Mouse (Mus musculus): ENCODE measurements around the gene Ccdc40. TPM values are rescaled to one million over a fixed set of nuclear protein-coding genes. Genes with fewer than 3 reads are reported as not detected.

Ccdc40 gene
- total RNA-seq, 2 experiments from 2014 or later, result 4.4 to 11.2 TPM

GRCm38 (mm10) chr11:119207986-119208385, 20.4 kb upstream of the Ccdc40 start:
- no peak for ATAC-seq (replicated peaks; ENCODE audit: poor library complexity)

DNA sequence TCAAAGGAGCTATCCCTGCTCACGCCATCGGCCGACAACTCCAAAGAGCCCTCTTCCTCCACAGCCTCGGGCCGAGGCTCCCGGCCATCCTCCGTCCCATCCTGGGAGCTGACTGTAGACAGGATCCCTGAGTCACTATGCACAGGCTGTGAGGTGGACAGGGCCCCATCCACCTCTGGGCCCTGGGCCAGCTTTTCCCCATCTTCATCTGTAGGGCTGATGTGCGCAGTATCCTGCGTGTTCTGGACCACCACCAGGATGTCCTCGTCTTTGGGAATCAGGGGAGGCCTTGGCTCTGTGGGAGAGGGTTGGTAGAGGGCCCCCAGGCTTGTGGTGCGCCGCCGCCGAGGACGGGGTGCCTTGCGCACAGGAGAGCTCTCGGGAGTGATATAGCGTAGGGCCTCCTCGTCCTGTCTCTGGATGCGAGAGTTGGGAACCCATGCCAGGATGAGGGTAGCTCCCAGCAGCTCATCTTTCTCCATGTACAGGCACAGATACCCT, 19.5 kb upstream of the Ccdc40 start:
- ATAC-seq (replicated peaks; ENCODE audit: poor library complexity), result no peak

DNA sequence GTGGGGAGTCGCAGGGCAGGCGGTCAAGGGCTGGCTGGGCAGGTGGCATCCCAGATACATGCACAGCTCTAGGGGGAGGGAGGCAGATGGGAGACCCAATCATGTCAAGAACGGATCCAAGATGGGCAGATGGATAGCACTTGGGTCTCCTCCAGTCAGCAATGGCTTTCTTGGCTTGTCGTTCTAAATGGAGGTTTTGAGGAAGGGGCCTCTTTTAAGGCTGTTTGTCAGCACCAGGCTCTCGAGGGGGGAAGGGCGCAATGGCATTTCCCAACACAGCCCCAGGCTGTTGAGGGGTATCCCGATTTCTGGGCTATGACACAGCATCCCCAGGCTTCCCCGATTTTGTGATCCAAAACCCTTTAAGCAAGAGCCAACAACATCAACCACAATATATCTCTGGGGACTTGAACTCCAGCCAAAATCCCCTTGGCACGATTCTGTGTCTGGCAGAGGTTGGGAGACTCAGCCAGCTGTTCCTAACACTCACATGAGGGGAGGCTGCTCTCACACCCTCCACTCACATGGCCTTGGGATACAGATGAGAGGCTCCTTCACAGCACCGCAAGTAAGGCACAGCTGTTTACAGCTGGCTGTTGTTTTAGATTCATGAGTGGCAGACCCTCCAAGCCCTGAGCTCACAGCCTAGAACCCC, 18.9 kb upstream of the Ccdc40 start:
- no peak for ATAC-seq (replicated peaks; ENCODE audit: poor library complexity)

DNA sequence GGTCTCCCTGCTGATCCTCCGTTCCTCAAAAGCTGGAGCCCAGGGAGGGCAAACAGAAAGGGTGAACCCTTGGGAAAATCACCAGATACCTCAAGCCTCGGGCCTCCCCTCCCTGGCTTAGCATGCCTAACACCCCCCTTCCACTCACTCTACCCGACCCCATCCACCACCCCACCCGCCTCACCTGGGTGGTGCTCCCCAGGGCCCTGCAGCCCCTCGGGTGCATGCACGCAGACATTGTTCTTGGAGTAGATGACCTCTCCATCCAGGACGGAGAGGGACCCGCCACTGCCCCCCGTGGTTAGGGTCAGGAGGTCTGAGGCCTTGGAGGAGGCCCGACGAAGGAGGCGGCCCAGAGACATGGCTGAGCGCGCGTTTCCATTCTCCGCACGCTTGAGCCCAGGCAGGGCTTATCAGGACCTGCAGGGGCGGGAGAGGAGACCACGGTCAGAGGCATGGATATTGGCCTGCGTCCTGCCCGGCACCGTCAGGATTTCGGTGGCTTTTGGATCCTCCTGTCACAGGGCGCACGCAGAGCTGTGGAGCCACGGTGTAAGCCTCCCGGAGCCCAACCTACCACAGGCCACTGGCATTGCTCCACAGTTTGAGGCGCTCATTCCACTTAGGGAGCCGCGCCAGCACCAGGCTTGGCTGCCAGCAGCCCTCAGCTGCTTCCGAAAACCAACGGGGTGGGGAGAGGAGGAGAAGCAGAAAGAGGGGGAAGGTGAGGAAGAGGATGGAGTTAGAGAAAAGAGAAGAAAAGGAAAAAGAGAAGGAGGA, 17.9 kb upstream of the Ccdc40 start:
- ATAC-seq (replicated peaks; ENCODE audit: poor library complexity), result no peak

GRCm38 (mm10) chr11:119211604-119212309, 16.6 kb upstream of the Ccdc40 start:
- ATAC-seq (replicated peaks; ENCODE audit: poor library complexity), result no peak

DNA sequence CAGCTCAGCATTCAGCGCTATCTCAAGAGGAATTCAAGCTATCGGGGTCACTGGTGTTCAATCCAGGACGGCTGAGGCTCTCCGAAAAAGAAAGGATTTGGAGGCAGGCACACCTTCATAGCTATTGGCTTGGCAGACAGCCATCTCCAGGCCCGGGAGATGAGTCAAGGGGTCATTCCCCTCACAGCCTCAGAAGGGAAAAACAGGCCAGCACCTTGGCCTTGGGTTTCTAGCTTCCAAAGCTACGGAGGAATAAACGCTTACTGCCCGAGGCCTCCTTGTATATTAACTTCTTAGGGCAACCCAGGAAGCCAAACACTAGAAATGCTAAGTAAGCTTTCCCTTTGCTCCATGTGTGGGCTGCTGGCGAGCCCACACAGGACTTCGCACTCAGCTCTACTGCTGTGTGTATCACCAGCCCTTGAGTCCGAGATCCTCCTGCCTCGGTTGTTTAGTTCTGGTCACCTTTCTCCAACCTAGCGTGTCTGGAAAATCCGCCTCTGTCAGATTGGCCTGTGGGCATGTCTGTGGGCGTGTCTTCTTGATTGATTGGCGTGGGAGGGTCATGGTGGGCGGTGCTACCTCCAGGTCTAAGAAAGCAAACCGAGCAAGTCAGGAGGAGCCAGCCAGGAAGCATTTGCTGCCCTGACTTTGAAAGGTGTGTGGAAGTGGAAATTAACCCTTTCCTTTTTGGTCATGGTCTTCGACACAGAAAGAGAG, 15.0 kb upstream of the Ccdc40 start:
- ATAC-seq (replicated peaks; ENCODE audit: poor library complexity), result no peak

- ATAC-seq (replicated peaks; ENCODE audit: poor library complexity), result peak; percentile 80
These were observed 13.1 kb upstream of the Ccdc40 start for GRCm38 (mm10) chr11:119215038-119215904.

GRCm38 (mm10) chr11:119215905-119216507, 12.4 kb upstream of the Ccdc40 start:
- ATAC-seq (replicated peaks; ENCODE audit: poor library complexity), result no peak

DNA sequence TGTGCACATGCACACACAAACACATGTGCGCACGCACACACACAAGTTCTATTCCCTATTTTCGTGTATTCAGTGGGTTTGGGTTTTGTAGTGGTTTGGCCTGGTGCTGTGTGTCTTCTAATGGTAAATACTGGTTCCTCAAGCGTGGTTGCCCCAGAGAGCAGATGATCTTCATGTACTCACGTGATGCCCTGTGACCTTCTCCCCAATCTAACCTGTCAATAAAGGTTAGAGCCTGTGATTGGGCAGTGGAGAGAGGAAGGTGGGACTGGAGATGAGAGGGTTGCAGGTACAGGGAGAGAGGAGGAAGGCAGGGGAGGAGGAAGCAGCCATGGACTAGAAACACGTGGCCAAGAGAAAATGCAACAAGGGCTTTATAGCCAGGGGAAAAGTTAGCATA, 10.5 kb upstream of the Ccdc40 start:
- no peak for ATAC-seq (replicated peaks; ENCODE audit: poor library complexity)

GRCm38 (mm10) chr11:119219816-119220465, 8.4 kb upstream of the Ccdc40 start:
- ATAC-seq (replicated peaks; ENCODE audit: poor library complexity), result no peak

- ATAC-seq (replicated peaks; ENCODE audit: poor library complexity), result no peak
These were observed 6.4 kb upstream of the Ccdc40 start for GRCm38 (mm10) chr11:119221812-119222510.

GRCm38 (mm10) chr11:119223124-119223890, 5.1 kb upstream of the Ccdc40 start:
- no peak for ATAC-seq (replicated peaks; ENCODE audit: poor library complexity)

GRCm38 (mm10) chr11:119224926-119225325, 3.4 kb upstream of the Ccdc40 start:
- ATAC-seq (replicated peaks; ENCODE audit: poor library complexity), result no peak

- ATAC-seq (replicated peaks; ENCODE audit: poor library complexity), result no peak
These were observed 2.7 kb upstream of the Ccdc40 start for GRCm38 (mm10) chr11:119225634-119226033.

- ATAC-seq (replicated peaks; ENCODE audit: poor library complexity), result 0 out of 2 replicates have a peak, but pooled peaks have one; percentile 10
These were observed 781 bp upstream of the Ccdc40 start for GRCm38 (mm10) chr11:119227591-119227990.

DNA sequence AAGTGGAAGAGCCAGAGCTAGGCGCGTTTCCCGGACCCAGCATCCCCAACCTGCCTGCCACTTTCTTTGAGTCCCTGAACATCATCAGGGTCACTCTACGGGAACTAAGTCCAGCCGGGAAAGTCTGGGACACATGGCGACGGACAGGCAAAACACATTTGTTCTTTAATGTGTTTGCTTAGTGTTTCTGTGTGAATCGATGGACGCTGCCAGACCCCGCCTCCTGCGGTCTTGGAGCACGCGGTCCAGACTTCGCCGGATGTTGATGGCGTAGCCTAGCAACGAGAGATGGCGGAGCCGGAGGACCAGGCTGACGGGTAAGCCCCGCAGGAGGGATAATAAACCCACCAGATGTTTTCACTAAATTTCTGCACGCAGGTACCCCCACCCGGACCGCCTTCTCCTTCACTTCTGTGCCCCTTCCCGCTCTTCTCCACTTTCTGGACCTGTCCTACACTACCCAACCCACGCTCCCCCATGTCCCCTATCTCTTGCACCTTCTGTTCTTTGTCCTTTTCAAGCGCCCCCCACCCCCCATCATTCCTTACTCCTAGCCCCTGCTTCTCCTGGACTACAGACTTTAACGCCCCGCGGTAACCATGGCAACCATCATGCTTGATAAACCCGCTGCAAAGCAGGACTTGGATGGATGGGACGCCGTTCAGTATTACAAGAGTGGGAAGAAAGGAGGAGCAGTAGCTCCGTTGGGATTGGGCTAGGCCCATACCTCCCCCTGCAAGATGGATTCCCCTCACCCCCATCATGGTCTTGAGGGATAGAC, 664 bp downstream of the Ccdc40 start:
- peak; percentile 59 for ATAC-seq (replicated peaks; ENCODE audit: poor library complexity)

DNA sequence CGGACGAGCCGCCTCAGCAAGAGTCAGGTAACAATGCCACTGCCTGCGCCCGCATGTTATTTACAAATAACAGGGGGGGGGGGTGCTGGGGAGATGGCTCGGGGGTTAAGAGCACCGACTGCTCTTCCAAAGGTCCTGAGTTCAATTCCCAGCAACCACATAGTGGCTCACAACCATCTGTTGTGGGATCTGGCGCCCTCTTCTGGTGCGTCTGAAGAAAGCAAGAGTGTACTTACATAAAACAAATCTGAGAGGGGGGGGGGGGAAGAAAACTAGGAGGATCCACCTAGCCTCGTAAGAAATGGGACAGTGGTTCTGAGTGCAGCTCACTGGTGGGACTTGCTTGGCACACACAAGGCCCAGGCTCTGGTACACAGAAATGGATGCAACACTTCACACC, 6.4 kb downstream of the Ccdc40 start:
- ATAC-seq (replicated peaks; ENCODE audit: poor library complexity), result no peak

Measured in megakaryocyte progenitor cell, adult 5-6 weeks (primary cell).